Mouse (Mus musculus): Measurements from ENCODE around the gene Anapc2. TPM values are rescaled to one million over a fixed set of nuclear protein-coding genes. Genes with fewer than 3 reads are reported as not detected.
A peak's percentile ranks its signal among the peaks of the same experiment; 100 is the strongest.

Gene Anapc2
- polyA plus RNA-seq, 1 experiment from 2014 or later, result 156 TPM

GRCm38 (mm10) chr2:25303931-25304656 is 31.8 kb downstream of the Anapc2 start:
- H3K4me1 ChIP-seq (replicated peaks), result peaks cover 17% of the 10 kb centered on the region
- peaks cover 74% of the 10 kb centered on the region for H3K27me3 ChIP-seq (ENCODE audit: insufficient read depth, poor library complexity, severe bottlenecking)
- H3K36me3 ChIP-seq, result no peaks in the 10 kb centered on the region
- H3K4me3 ChIP-seq, result peak overlapping the region; percentile 58
- H3K9me3 ChIP-seq, result no peaks in the 10 kb centered on the region
- no peak for DNase-seq (ENCODE audit: low spot score)
- H3K27ac ChIP-seq, result no peak overlapping the region
- WGBS, result 77% methylated on average over 7 of the region's 7 CpGs

GRCm38 (mm10) chr2:25304657-25305541 is 32.6 kb downstream of the Anapc2 start:
- peak; percentile 62 for DNase-seq (ENCODE audit: low spot score)
- Histone ChIP-seq H3K27me3 (ENCODE audit: insufficient read depth, poor library complexity, severe bottlenecking) (peaks cover 82% of the 10 kb centered on the region), H3K27ac (peak overlapping the region; percentile 64), H3K36me3 (no peaks in the 10 kb centered on the region), H3K9me3 (no peaks in the 10 kb centered on the region), H3K4me3 (peak overlapping the region; percentile 58), H3K4me1 (replicated peaks) (peaks cover 17% of the 10 kb centered on the region)
- 3% methylated on average over 44 of the region's 45 CpGs for WGBS

- no peak for DNase-seq (ENCODE audit: low spot score)
- Histone ChIP-seq H3K9me3 (no peaks in the 10 kb centered on the region), H3K4me1 (replicated peaks) (peaks cover 17% of the 10 kb centered on the region), H3K4me3 (peak overlapping the region; percentile 58), H3K27me3 (ENCODE audit: insufficient read depth, poor library complexity, severe bottlenecking) (peaks cover 90% of the 10 kb centered on the region), H3K27ac (peak overlapping the region; percentile 64; the same call in 1 of the 2 replicates), H3K36me3 (no peaks in the 10 kb centered on the region)
- WGBS, result 51% methylated on average over 14 of the region's 14 CpGs
Measured at GRCm38 (mm10) chr2:25305587-25306359, 33.5 kb downstream of the Anapc2 start.

GRCm38 (mm10) chr2:25310180-25310579 is 37.9 kb downstream of the Anapc2 start:
- H3K36me3 ChIP-seq, result no peaks in the 10 kb centered on the region
- H3K4me1 ChIP-seq (replicated peaks), result peaks cover 8% of the 10 kb centered on the region
- no peak for DNase-seq (ENCODE audit: low spot score)
- no peak overlapping the region for H3K27ac ChIP-seq
- no peak overlapping the region for H3K4me3 ChIP-seq
- 54% methylated on average over 10 of the region's 10 CpGs for WGBS
- no peaks in the 10 kb centered on the region for H3K9me3 ChIP-seq
- peaks cover 99% of the 10 kb centered on the region for H3K27me3 ChIP-seq (ENCODE audit: insufficient read depth, poor library complexity, severe bottlenecking)

GRCm38 (mm10) chr2:25310969-25311368 is 38.7 kb downstream of the Anapc2 start:
- Histone ChIP-seq H3K36me3 (no peaks in the 10 kb centered on the region), H3K27me3 (ENCODE audit: insufficient read depth, poor library complexity, severe bottlenecking) (peaks cover 99% of the 10 kb centered on the region), H3K9me3 (no peaks in the 10 kb centered on the region), H3K27ac (no peak overlapping the region), H3K4me3 (no peak overlapping the region), H3K4me1 (replicated peaks) (peaks cover 3% of the 10 kb centered on the region; the same call in 1 of the 2 replicates)
- DNase-seq (ENCODE audit: low spot score), result no peak
- WGBS, result 2% methylated on average over 22 of the region's 22 CpGs

GRCm38 (mm10) chr2:25311491-25311891 is 39.2 kb downstream of the Anapc2 start:
- DNase-seq (ENCODE audit: low spot score), result no peak
- H3K4me1 ChIP-seq (replicated peaks), result peaks cover 3% of the 10 kb centered on the region; the same call in 1 of the 2 replicates
- WGBS, result 7% methylated on average over 11 of the region's 11 CpGs
- peaks cover 99% of the 10 kb centered on the region for H3K27me3 ChIP-seq (ENCODE audit: insufficient read depth, poor library complexity, severe bottlenecking)
- H3K27ac ChIP-seq, result no peak overlapping the region
- no peak overlapping the region for H3K4me3 ChIP-seq
- no peaks in the 10 kb centered on the region for H3K9me3 ChIP-seq
- H3K36me3 ChIP-seq, result no peaks in the 10 kb centered on the region

GRCm38 (mm10) chr2:25318119-25318966 is 46.1 kb downstream of the Anapc2 start:
- DNase-seq (ENCODE audit: low spot score), result no peak
- peaks cover 8% of the 10 kb centered on the region for H3K4me1 ChIP-seq (replicated peaks)

GRCm38 (mm10) chr2:25318971-25319773 is 46.9 kb downstream of the Anapc2 start, which contains the start of gene Grin1:
Gene Grin1, minus strand, starts transcription at chr2:25319187.
- peaks cover 78% of the 10 kb centered on the region for H3K27me3 ChIP-seq (ENCODE audit: insufficient read depth, poor library complexity, severe bottlenecking)
- no peak within 1 kb of the TSS for H3K27ac ChIP-seq
- no peaks in the 10 kb centered on the region for H3K36me3 ChIP-seq
- peaks cover 8% of the 10 kb centered on the region for H3K4me1 ChIP-seq (replicated peaks)
- 10% methylated on average over 58 of the region's 58 CpGs for whole genome bisulfite sequencing
- H3K4me3 ChIP-seq, result peak within 1 kb of the TSS; percentile 50
- H3K9me3 ChIP-seq, result no peaks in the 10 kb centered on the region
- peak; percentile 70 for DNase-seq (ENCODE audit: low spot score)

More at GRCm38 (mm10) chr2:25318119-25318966, 46.1 kb downstream of the Anapc2 start:
- 9% methylated on average over 31 of the region's 31 CpGs for WGBS
- H3K36me3 ChIP-seq, result no peaks in the 10 kb centered on the region
- peak overlapping the region; percentile 50 for H3K4me3 ChIP-seq
- no peaks in the 10 kb centered on the region for H3K9me3 ChIP-seq
- H3K27ac ChIP-seq, result no peak overlapping the region
- H3K27me3 ChIP-seq (ENCODE audit: insufficient read depth, poor library complexity, severe bottlenecking), result peaks cover 86% of the 10 kb centered on the region

- Histone ChIP-seq H3K27ac (no peak overlapping the region), H3K4me1 (replicated peaks) (peaks cover 8% of the 10 kb centered on the region), H3K9me3 (no peaks in the 10 kb centered on the region), H3K4me3 (no peak overlapping the region), H3K27me3 (ENCODE audit: insufficient read depth, poor library complexity, severe bottlenecking) (peaks cover 69% of the 10 kb centered on the region), H3K36me3 (no peaks in the 10 kb centered on the region)
- 49% methylated on average over 2 of the region's 2 CpGs for WGBS
- no peak for DNase-seq (ENCODE audit: low spot score)
Measured at GRCm38 (mm10) chr2:25320084-25320483, 47.8 kb downstream of the Anapc2 start.

GRCm38 (mm10) chr2:25326036-25326435 is 53.8 kb downstream of the Anapc2 start:
- no peak overlapping the region for H3K4me3 ChIP-seq

GRCm38 (mm10) chr2:25328440-25328839 is 56.2 kb downstream of the Anapc2 start:
- H3K9me3 ChIP-seq, result no peaks in the 10 kb centered on the region
- no peak overlapping the region for H3K27ac ChIP-seq
- no peak overlapping the region for H3K4me3 ChIP-seq
- H3K4me1 ChIP-seq (replicated peaks), result peaks cover 14% of the 10 kb centered on the region
- no peaks in the 10 kb centered on the region for H3K36me3 ChIP-seq
- no peaks in the 10 kb centered on the region for H3K27me3 ChIP-seq (ENCODE audit: insufficient read depth, poor library complexity, severe bottlenecking)
- WGBS, result 40% methylated on average over 7 of the region's 7 CpGs
- peak; percentile 20 for DNase-seq (ENCODE audit: low spot score)

More at GRCm38 (mm10) chr2:25326036-25326435, 53.8 kb downstream of the Anapc2 start:
- Histone ChIP-seq H3K4me1 (replicated peaks) (peaks cover under 1% of the 10 kb centered on the region), H3K27ac (no peak overlapping the region), H3K9me3 (no peaks in the 10 kb centered on the region), H3K36me3 (no peaks in the 10 kb centered on the region), H3K27me3 (ENCODE audit: insufficient read depth, poor library complexity, severe bottlenecking) (peaks cover 9% of the 10 kb centered on the region)
- no peak for DNase-seq (ENCODE audit: low spot score)
- 80% methylated on average over 2 of the region's 2 CpGs for WGBS
